Mouse (Mus musculus): Measurements from ENCODE around the gene Gdnf.

- no peak for TF ChIP-seq RCOR1 (conservative IDR thresholded peaks at IDR 0.05; ENCODE audit: low read depth, low read length)
- no peak for TF ChIP-seq EP300 (IDR thresholded peaks at IDR 0.05; ENCODE audit: low read length)
- peak in 1 of 2 experiments; percentile 56; a peak in 2 of 4 replicates for TF ChIP-seq CTCF (conservative IDR thresholded peaks at IDR 0.05 in 1 of 2, IDR thresholded peaks at IDR 0.05 in 1 of 2; ENCODE audit: low read depth in 2 of 2, low read length in 2 of 2)
These were observed 2.4 kb downstream of the Gdnf start for GRCm38 (mm10) chr15:7812872-7813530.
